ENCODE assay signal across 15 mouse cellular contexts in genomic region chr4:132494271-132494918, GRCm38 (mm10). TPM values are rescaled to one million over a fixed set of nuclear protein-coding genes. Genes with fewer than 3 reads are reported as not detected.
DNase-seq lines count a peak whose midpoint lies in the region; ATAC-seq lines count a peak whose summit lies in the region.
"Had no signal": no experiment of that assay in that cellular context is flagged by ENCODE, and none has a peak within 500 bp of the region (broad histone marks: within the 10 kb centered on the region; RNA-seq: fewer than 3 reads in every experiment).

No protein-coding gene starts in this region.

- 94% methylated on average over 20 of the region's 20 CpGs for WGBS in midbrain, embryonic 14.5 days

- H3K4me2 ChIP-seq in midbrain, embryonic 14.5 days (ENCODE audit: low read length): no peak overlapping the region
- H3K4me2 ChIP-seq: embryonic facial prominence, embryonic 13.5 days; forebrain, embryonic 12.5 days; hindbrain, embryonic 15.5 days had no signal

- H3K27ac ChIP-seq in midbrain, embryonic 14.5 days (replicated peaks; ENCODE audit: low read depth, low read length): no peak overlapping the region
- H3K27ac ChIP-seq: embryonic facial prominence, embryonic 13.5 days; forebrain, embryonic 12.5 days; heart, adult 2 months; hindbrain, embryonic 15.5 days had no signal

- peaks cover 26% of the 10 kb centered on the region for H3K36me3 ChIP-seq in midbrain, embryonic 14.5 days (ENCODE audit: control insufficient read depth, insufficient read depth, low read length)
- H3K36me3 ChIP-seq: hindbrain, embryonic 15.5 days had no signal

- ATAC-seq in neutrophil, adult 5-6 weeks (ENCODE audit: extremely low read depth, insufficient number of reproducible peaks, low FRiP score, poor library complexity, severe bottlenecking): peak; percentile 86
- no peak for ATAC-seq in midbrain, embryonic 14.5 days (ENCODE audit: low FRiP score, low TSS enrichment)

- no peaks in the 10 kb centered on the region for H3K9me3 ChIP-seq in midbrain, embryonic 14.5 days (ENCODE audit: control insufficient read depth, low read length)
- H3K9me3 ChIP-seq: embryonic facial prominence, embryonic 13.5 days; forebrain, embryonic 12.5 days; hindbrain, embryonic 15.5 days had no signal

- no peaks in the 10 kb centered on the region for H3K4me1 ChIP-seq in midbrain, embryonic 14.5 days (ENCODE audit: control insufficient read depth, insufficient read depth, low read length)
- H3K4me1 ChIP-seq: embryonic facial prominence, embryonic 13.5 days had no signal

- H3K9ac ChIP-seq in midbrain, embryonic 14.5 days (replicated peaks; ENCODE audit: low read length): no peak overlapping the region
- H3K9ac ChIP-seq: embryonic facial prominence, embryonic 13.5 days; forebrain, embryonic 12.5 days; hindbrain, embryonic 15.5 days had no signal

- H3K27me3 ChIP-seq in midbrain, embryonic 14.5 days (ENCODE audit: control insufficient read depth, insufficient read depth, low read length): no peaks in the 10 kb centered on the region
- H3K27me3 ChIP-seq: embryonic facial prominence, embryonic 13.5 days; forebrain, embryonic 12.5 days; hindbrain, embryonic 15.5 days had no signal

- H3K4me3 ChIP-seq in midbrain, embryonic 14.5 days (replicated peaks; ENCODE audit: low read depth, low read length): no peak overlapping the region
- H3K4me3 ChIP-seq: embryonic facial prominence, embryonic 13.5 days; forebrain, embryonic 12.5 days; heart, adult 2 months; hindbrain, embryonic 15.5 days had no signal

- peak; percentile 39 for DNase-seq in layer of hippocampus, adult 11-12 months (ENCODE audit: low spot score)
- DNase-seq in layer of hippocampus, postnatal 25 days (ENCODE audit: extremely low spot score in 1 of 2, low spot score in 1 of 2): no peak
- DNase-seq in right cerebral cortex, postnatal 14 days: peak; percentile 30
- no peak for DNase-seq in right cerebral cortex, postnatal 36 days (ENCODE audit: low spot score in 2 of 2)
- peak; percentile 21 for DNase-seq in lung, postnatal 10 days
- DNase-seq in frontal cortex, postnatal 10 days (ENCODE audit: low spot score in 2 of 2): no peak
- no peak for DNase-seq in midbrain, embryonic 14.5 days
- DNase-seq: adrenal gland, adult 8-10 months; cerebellum, postnatal 36 days; kidney, adult 2 months had no signal

RNA-seq across cellular contexts. Expression of gene Sesn2, which starts 15.9 kb away (rescaled TPM):
- 10 to 100 TPM; 13.2 to 13.3 TPM for total RNA-seq in layer of hippocampus, postnatal 25 days (2021)
- total RNA-seq in neutrophil, adult 5-6 weeks (2017): 30.6 and 33.4 TPM in 2 replicates
- polyA plus RNA-seq in midbrain, embryonic 14.5 days (2014; fragmentation: Nextera tagmentation; extraction: Ambion mirVana): 4.7 and 5.5 TPM in 2 replicates

RNA-seq across cellular contexts. Expression of gene Med18, which starts 30.7 kb away (rescaled TPM):
- total RNA-seq in layer of hippocampus, postnatal 25 days (2021): 1 to 10 TPM; 9.2 to 9.4 TPM
- total RNA-seq in neutrophil, adult 5-6 weeks (2017): 2.9 and 10.1 TPM in 2 replicates
- 8.9 and 10.8 TPM in 2 replicates for polyA plus RNA-seq in midbrain, embryonic 14.5 days (2014; fragmentation: Nextera tagmentation; extraction: Ambion mirVana)

RNA-seq across cellular contexts. Expression of gene Atpif1, which starts 39.1 kb away (rescaled TPM):
- 100 to 1,000 TPM; 461 to 496 TPM for total RNA-seq in layer of hippocampus, postnatal 25 days (2021)
- 127 and 138 TPM in 2 replicates for total RNA-seq in neutrophil, adult 5-6 weeks (2017)
- 1,327 and 1,547 TPM in 2 replicates for polyA plus RNA-seq in midbrain, embryonic 14.5 days (2014; fragmentation: Nextera tagmentation; extraction: Ambion mirVana)

RNA-seq across cellular contexts. Expression of gene Dnajc8, which starts 41.0 kb away (rescaled TPM):
- total RNA-seq in layer of hippocampus, postnatal 25 days (2021): 10 to 100 TPM; 84.5 to 88.5 TPM
- total RNA-seq in neutrophil, adult 5-6 weeks (2017): 327 and 337 TPM in 2 replicates
- polyA plus RNA-seq in midbrain, embryonic 14.5 days (2014; fragmentation: Nextera tagmentation; extraction: Ambion mirVana): 149 and 152 TPM in 2 replicates

Comparison
In these comparisons a context has a peak if more than half of its experiments do, and no peak if none do; other contexts are left out.
1. DNase-seq: peak in layer of hippocampus, adult 11-12 months (single experiment), right cerebral cortex, postnatal 14 days (single experiment) and lung, postnatal 10 days (single experiment); none in layer of hippocampus, postnatal 25 days (0 of 2), right cerebral cortex, postnatal 36 days (0 of 2), frontal cortex, postnatal 10 days (0 of 2) and midbrain, embryonic 14.5 days (single experiment).